Mouse (Mus musculus): ENCODE data around the gene Atp10a.

GRCm38 (mm10) chr7:58626305-58627155, 29.4 kb upstream of the Atp10a start:
- TF ChIP-seq CTCF (conservative IDR thresholded peaks at IDR 0.05; ENCODE audit: insufficient read depth, insufficient read length, low read depth, low read length) (no peak), POLR2A (IDR thresholded peaks at IDR 0.05; ENCODE audit: low read depth, low read length) (no peak)
